Mouse (Mus musculus) intestine, embryonic 15.5 days (tissue): ENCODE data around the gene Ttc32. TPM values are rescaled to one million over a fixed set of nuclear protein-coding genes. Genes with fewer than 3 reads are reported as not detected.

Experiments
- polyA plus RNA-seq: library from polyadenylated mRNA; unstranded; fragments of >200 nt; fragmentation: Nextera tagmentation; extraction: Ambion mirVana; gene quantifications from 2 replicates; pipeline ENCODE4 v1.2.1, GENCODE M21; 2015

Gene Ttc32
- polyA plus RNA-seq, 1 experiment from 2014 or later, result 35.8 TPM

Other genes with a start within 250 kb of the Ttc32 start
- gene Laptm4a, start 108.3 kb upstream of the Ttc32 start, polyA plus RNA-seq, result 249 and 294 TPM in 2 replicates
- 0.11 and 0.13 TPM in 2 replicates for gene Matn3, start 82.1 kb upstream of the Ttc32 start, polyA plus RNA-seq
- gene Wdr35, start 56.1 kb upstream of the Ttc32 start, polyA plus RNA-seq, result 9.9 and 11.6 TPM in 2 replicates